Mouse (Mus musculus): ENCODE measurements around the gene Rab3b.

- TF ChIP-seq CTCF (IDR thresholded peaks at IDR 0.05), result 0 out of 2 replicates have a peak, but pooled peaks have one; percentile 18
- peak; percentile 78 for TF ChIP-seq POLR2A (IDR thresholded peaks at IDR 0.05; ENCODE audit: insufficient read depth, low read depth, low read length)
- 0 out of 2 replicates have a peak, but pooled peaks have one; percentile 27 for TF ChIP-seq EP300 (IDR thresholded peaks at IDR 0.05; ENCODE audit: insufficient read depth, low read depth, low read length)
Measured at GRCm38 (mm10) chr4:108834115-108834970, 44.5 kb upstream of the Rab3b start, which contains the start of gene Txndc12.
